In genomic region chr13:40853842-40854241, GRCm38 (mm10) we compare ENCODE assay signal across 8 mouse cellular contexts. TPM values are rescaled to one million over a fixed set of nuclear protein-coding genes. Genes with fewer than 3 reads are reported as not detected.
DNase-seq lines count a peak whose midpoint lies in the region; ATAC-seq and TF ChIP-seq lines count a peak whose summit lies in the region.

No protein-coding gene starts in this region.

- H3K27ac ChIP-seq in forebrain, embryonic 11.5 days (ENCODE audit: low read depth, low read length) = no peak overlapping the region
- no peak overlapping the region for H3K27ac ChIP-seq in forebrain, embryonic 14.5 days (ENCODE audit: low read depth, low read length)
- H3K27ac ChIP-seq in lung, embryonic 15.5 days = no peak overlapping the region
- no peak overlapping the region for H3K27ac ChIP-seq in liver, embryonic 11.5 days (ENCODE audit: low read depth, low read length)
- H3K27ac ChIP-seq in stomach, embryonic 14.5 days (ENCODE audit: low read length) = no peak overlapping the region

- no peak overlapping the region for H3K9ac ChIP-seq in forebrain, embryonic 11.5 days (ENCODE audit: low read length)
- H3K9ac ChIP-seq in forebrain, embryonic 14.5 days (ENCODE audit: low read length) = no peak overlapping the region
- no peak overlapping the region for H3K9ac ChIP-seq in lung, embryonic 15.5 days
- no peak overlapping the region; the same call in 1 of the 2 replicates for H3K9ac ChIP-seq in liver, embryonic 11.5 days (ENCODE audit: low read depth, low read length)
- H3K9ac ChIP-seq in stomach, embryonic 14.5 days (replicated peaks; ENCODE audit: low read depth, low read length) = no peak overlapping the region

- ATAC-seq in forebrain, embryonic 11.5 days (replicated peaks; ENCODE audit: low FRiP score) = no peak
- ATAC-seq in forebrain, embryonic 14.5 days = no peak
- ATAC-seq in lung, embryonic 15.5 days (ENCODE audit: borderline replicate concordance, extremely low read depth, low FRiP score, low TSS enrichment) = no peak
- ATAC-seq in liver, embryonic 11.5 days (replicated peaks; ENCODE audit: low FRiP score) = no peak
- no peak for ATAC-seq in stomach, embryonic 14.5 days (ENCODE audit: insufficient number of reproducible peaks, insufficient read depth, low FRiP score, low read depth)
- ATAC-seq in cerebellum, adult (ENCODE audit: insufficient number of reproducible peaks, low FRiP score, low TSS enrichment) = no peak

- H3K27me3 ChIP-seq in forebrain, embryonic 11.5 days (ENCODE audit: control insufficient read depth, insufficient read depth, low read length) = no peaks in the 10 kb centered on the region; the same call in 1 of the 2 replicates
- H3K27me3 ChIP-seq in forebrain, embryonic 14.5 days (replicated peaks; ENCODE audit: control insufficient read depth, insufficient read depth, low read length) = no peaks in the 10 kb centered on the region
- no peaks in the 10 kb centered on the region for H3K27me3 ChIP-seq in lung, embryonic 15.5 days
- H3K27me3 ChIP-seq in liver, embryonic 11.5 days (replicated peaks; ENCODE audit: control insufficient read depth, insufficient read depth, low read length) = no peaks in the 10 kb centered on the region
- H3K27me3 ChIP-seq in stomach, embryonic 14.5 days (ENCODE audit: control insufficient read depth, insufficient read depth, low read length) = no peaks in the 10 kb centered on the region

- no peaks in the 10 kb centered on the region for H3K4me1 ChIP-seq in forebrain, embryonic 11.5 days (replicated peaks; ENCODE audit: control insufficient read depth, insufficient read depth, low read length)
- H3K4me1 ChIP-seq in forebrain, embryonic 14.5 days (ENCODE audit: control insufficient read depth, insufficient read depth, low read length) = peaks cover 5% of the 10 kb centered on the region; the same call in 1 of the 2 replicates
- H3K4me1 ChIP-seq in lung, embryonic 15.5 days = peaks cover 3% of the 10 kb centered on the region
- H3K4me1 ChIP-seq in lung, adult 2 months (ENCODE audit: control insufficient read depth, insufficient read depth, low read length) = no peaks in the 10 kb centered on the region; the same call in 1 of the 2 replicates
- H3K4me1 ChIP-seq in liver, embryonic 11.5 days (replicated peaks; ENCODE audit: control insufficient read depth, insufficient read depth, low read length) = peaks cover 6% of the 10 kb centered on the region; the same call in 1 of the 2 replicates
- H3K4me1 ChIP-seq in stomach, embryonic 14.5 days (ENCODE audit: control insufficient read depth, insufficient read depth, low read length) = no peaks in the 10 kb centered on the region

- no peak overlapping the region for H3K4me3 ChIP-seq in forebrain, embryonic 11.5 days (ENCODE audit: low read depth, low read length)
- H3K4me3 ChIP-seq in forebrain, embryonic 14.5 days (ENCODE audit: low read depth, low read length) = no peak overlapping the region
- H3K4me3 ChIP-seq in lung, embryonic 15.5 days = peak overlapping the region; percentile 46; the same call in 1 of the 2 replicates
- H3K4me3 ChIP-seq in lung, adult 2 months (replicated peaks; ENCODE audit: extremely low read depth, low read depth, low read length) = no peak overlapping the region
- H3K4me3 ChIP-seq in liver, embryonic 11.5 days (ENCODE audit: low read depth, low read length) = no peak overlapping the region; the same call in 1 of the 2 replicates
- peak overlapping the region; percentile 31; the same call in 1 of the 2 replicates for H3K4me3 ChIP-seq in stomach, embryonic 14.5 days (ENCODE audit: low read depth, low read length)

- no peaks in the 10 kb centered on the region for H3K36me3 ChIP-seq in forebrain, embryonic 11.5 days (ENCODE audit: control insufficient read depth, insufficient read depth, low read length)
- H3K36me3 ChIP-seq in forebrain, embryonic 14.5 days (ENCODE audit: control insufficient read depth, insufficient read depth, low read length) = no peaks in the 10 kb centered on the region
- H3K36me3 ChIP-seq in lung, embryonic 15.5 days = no peaks in the 10 kb centered on the region
- H3K36me3 ChIP-seq in liver, embryonic 11.5 days (ENCODE audit: control insufficient read depth, insufficient read depth, low read length) = no peaks in the 10 kb centered on the region
- no peaks in the 10 kb centered on the region for H3K36me3 ChIP-seq in stomach, embryonic 14.5 days (ENCODE audit: control insufficient read depth, insufficient read depth, low read length)

- no peak for DNase-seq in forebrain, embryonic 11.5 days (ENCODE audit: low spot score)
- no peak for DNase-seq in forebrain, embryonic 14.5 days (ENCODE audit: low spot score)
- DNase-seq in lung, adult 2 months = no peak
- no peak for DNase-seq in liver, embryonic 11.5 days (ENCODE audit: low spot score)
- DNase-seq in c-Kit-positive CD71-positive TER-119-positive erythroid progenitor cells, embryonic 14.5 days (ENCODE audit: low spot score) = no peak

- no peak for TF ChIP-seq CTCF in lung, adult 2 months (IDR thresholded peaks at IDR 0.05; ENCODE audit: insufficient read depth, low read length)

- H3K9me3 ChIP-seq in forebrain, embryonic 11.5 days (ENCODE audit: control insufficient read depth, low read length) = no peaks in the 10 kb centered on the region
- H3K9me3 ChIP-seq in forebrain, embryonic 14.5 days (replicated peaks; ENCODE audit: control insufficient read depth, low read length) = no peaks in the 10 kb centered on the region
- no peaks in the 10 kb centered on the region for H3K9me3 ChIP-seq in lung, embryonic 15.5 days
- H3K9me3 ChIP-seq in liver, embryonic 11.5 days (ENCODE audit: control insufficient read depth, low read length) = no peaks in the 10 kb centered on the region
- H3K9me3 ChIP-seq in stomach, embryonic 14.5 days (ENCODE audit: control insufficient read depth, low read depth, low read length) = no peaks in the 10 kb centered on the region

- H3K4me2 ChIP-seq in forebrain, embryonic 11.5 days (ENCODE audit: low read depth, low read length, severe bottlenecking) = peak overlapping the region; percentile 53; the same call in 1 of the 2 replicates
- no peak overlapping the region for H3K4me2 ChIP-seq in forebrain, embryonic 14.5 days (ENCODE audit: low read length)
- H3K4me2 ChIP-seq in lung, embryonic 15.5 days = peak overlapping the region; percentile 72
- H3K4me2 ChIP-seq in liver, embryonic 11.5 days = peak overlapping the region; percentile 58
- peak overlapping the region; percentile 62 for H3K4me2 ChIP-seq in stomach, embryonic 14.5 days (replicated peaks; ENCODE audit: low read depth, low read length)

- WGBS in forebrain, embryonic 11.5 days = 93% methylated on average over 4 of the region's 4 CpGs
- WGBS in forebrain, embryonic 14.5 days = 84% methylated on average over 4 of the region's 4 CpGs
- 79% methylated on average over 4 of the region's 4 CpGs for WGBS in lung, embryonic 15.5 days
- WGBS in lung, adult 2 months = 68% methylated on average over 4 of the region's 4 CpGs
- WGBS in liver, embryonic 11.5 days = 69% methylated on average over 4 of the region's 4 CpGs
- 75% methylated on average over 4 of the region's 4 CpGs for WGBS in stomach, embryonic 14.5 days

- no peak for TF ChIP-seq POLR2A in lung, adult 2 months (IDR thresholded peaks at IDR 0.05; ENCODE audit: borderline replicate concordance, extremely low read depth, low read depth, low read length)

RNA-seq across cellular contexts. Expression of gene Gcnt2, which starts 5.7 kb away (rescaled TPM):
- polyA plus RNA-seq in forebrain, embryonic 11.5 days (2014; fragmentation: Nextera tagmentation; extraction: Ambion mirVana) = 2.8 and 3.8 TPM in 2 replicates
- polyA plus RNA-seq in forebrain, embryonic 14.5 days (2014; fragmentation: Nextera tagmentation; extraction: Ambion mirVana) = 4.8 and 5.2 TPM in 2 replicates
- polyA plus RNA-seq in lung, embryonic 15.5 days (2015; fragmentation: Nextera tagmentation; extraction: Ambion mirVana) = 2.5 and 4.0 TPM in 2 replicates
- 12.5 and 17.5 TPM in 2 replicates for polyA plus RNA-seq in lung, adult 2 months (2012; rRNA removed)
- polyA plus RNA-seq in liver, embryonic 11.5 days (2014; fragmentation: Nextera tagmentation; extraction: Ambion mirVana) = 2.1 and 2.2 TPM in 2 replicates
- 8.3 and 8.4 TPM in 2 replicates for polyA plus RNA-seq in stomach, embryonic 14.5 days (2014; fragmentation: Nextera tagmentation; extraction: Ambion mirVana)

Comparison
In these comparisons a context has a peak if more than half of its experiments do, and no peak if none do; other contexts are left out.
1. H3K4me3 ChIP-seq: peak in lung, embryonic 15.5 days (single experiment) and stomach, embryonic 14.5 days (single experiment); none in forebrain, embryonic 11.5 days (single experiment), forebrain, embryonic 14.5 days (single experiment), lung, adult 2 months (single experiment) and liver, embryonic 11.5 days (single experiment).